Mouse (Mus musculus): ENCODE data around the gene Cebpa. TPM values are rescaled to one million over a fixed set of nuclear protein-coding genes. Genes with fewer than 3 reads are reported as not detected.

Gene Cebpa
- polyA plus RNA-seq, 1 experiment from 2014 or later, result 0.73 TPM

DNA sequence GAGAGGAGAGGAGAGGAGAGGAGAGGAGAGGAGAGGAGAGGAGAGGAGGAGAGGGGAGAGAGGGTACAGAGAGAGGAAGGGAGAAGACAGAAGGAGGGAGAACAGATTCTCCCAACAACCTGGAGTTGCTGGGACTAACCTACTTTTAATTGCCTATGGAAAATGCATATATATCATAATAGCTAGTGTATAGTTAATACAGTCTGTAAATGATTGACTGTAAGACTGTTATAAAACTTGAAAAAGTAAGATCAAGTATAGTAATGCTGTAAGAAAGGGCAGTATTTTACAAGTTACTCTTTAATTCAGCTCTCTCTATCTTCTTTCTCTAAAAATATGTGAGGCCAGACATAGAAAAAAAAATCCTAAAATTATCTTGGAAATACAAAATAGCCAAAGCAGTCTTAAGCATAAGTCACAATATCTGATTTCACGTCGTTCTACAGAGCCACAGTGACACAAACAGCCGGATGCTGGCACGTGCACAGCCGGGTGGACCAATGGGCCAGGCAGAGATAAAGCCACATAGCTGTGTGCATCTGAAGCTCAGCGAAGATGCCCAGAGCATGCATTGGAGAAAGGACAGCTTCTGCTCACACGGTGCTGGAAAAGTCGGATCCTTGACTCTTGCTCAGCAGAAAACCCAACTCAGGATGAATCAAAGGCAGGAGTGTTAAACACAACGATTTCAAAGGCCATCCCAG lies 24.0 kb upstream of the Cebpa start:
- no peaks in the 10 kb centered on the region for H3K27me3 ChIP-seq (ENCODE audit: control insufficient read depth, insufficient read depth, low read length)
- H3K4me1 ChIP-seq (ENCODE audit: control insufficient read depth in 2 of 2, insufficient read depth in 2 of 2, low read length in 2 of 2), result no peaks in the 10 kb centered on the region
- H3K9ac ChIP-seq (ENCODE audit: low read length), result no peak overlapping the region
- no peak overlapping the region for H3K27ac ChIP-seq (replicated peaks in 1 of 2; ENCODE audit: control insufficient read depth in 1 of 2, insufficient read depth in 1 of 2, low read depth in 2 of 2, low read length in 2 of 2)
- WGBS, result 63% methylated on average over 9 of the region's 9 CpGs
- no peak for ATAC-seq (ENCODE audit: insufficient number of reproducible peaks, insufficient read depth, low FRiP score, low read depth)
- H3K36me3 ChIP-seq (ENCODE audit: control insufficient read depth, insufficient read depth, low read length), result no peaks in the 10 kb centered on the region
- H3K4me3 ChIP-seq (ENCODE audit: control insufficient read depth in 1 of 2, insufficient read depth in 1 of 2, low read depth in 1 of 2, low read length in 2 of 2), result no peak overlapping the region
- H3K4me2 ChIP-seq (ENCODE audit: low read length), result no peak overlapping the region
- H3K9me3 ChIP-seq (ENCODE audit: control insufficient read depth, low read length), result no peaks in the 10 kb centered on the region

DNA sequence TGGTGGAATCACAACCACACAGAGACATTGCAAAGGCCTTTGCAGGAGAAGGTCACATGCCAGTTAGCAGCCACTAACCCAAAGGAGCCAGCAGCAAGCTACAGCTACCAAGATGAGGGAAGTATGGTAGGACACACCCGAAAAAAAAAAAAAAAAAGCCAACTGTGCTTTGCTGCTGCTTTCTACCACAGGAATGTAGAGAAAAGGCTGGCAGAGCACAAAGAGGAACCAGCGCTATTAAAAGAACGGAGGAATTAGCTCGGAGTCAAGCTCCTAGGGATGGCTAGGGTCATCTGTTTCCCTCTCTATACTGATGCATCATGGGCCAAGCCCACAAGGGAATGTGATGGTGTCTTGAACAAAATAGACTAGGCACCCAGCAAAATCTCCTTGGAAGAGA lies 20.3 kb upstream of the Cebpa start:
- no peak overlapping the region for H3K27ac ChIP-seq (replicated peaks in 1 of 2; ENCODE audit: control insufficient read depth in 1 of 2, insufficient read depth in 1 of 2, low read depth in 2 of 2, low read length in 2 of 2)
- ATAC-seq (ENCODE audit: insufficient number of reproducible peaks, insufficient read depth, low FRiP score, low read depth), result no peak
- H3K4me2 ChIP-seq (ENCODE audit: low read length), result no peak overlapping the region
- H3K4me3 ChIP-seq (ENCODE audit: control insufficient read depth in 1 of 2, insufficient read depth in 1 of 2, low read depth in 1 of 2, low read length in 2 of 2), result no peak overlapping the region
- no peaks in the 10 kb centered on the region for H3K27me3 ChIP-seq (ENCODE audit: control insufficient read depth, insufficient read depth, low read length)
- no peaks in the 10 kb centered on the region for H3K9me3 ChIP-seq (ENCODE audit: control insufficient read depth, low read length)
- H3K4me1 ChIP-seq (ENCODE audit: control insufficient read depth in 2 of 2, insufficient read depth in 2 of 2, low read length in 2 of 2), result no peaks in the 10 kb centered on the region
- H3K36me3 ChIP-seq (ENCODE audit: control insufficient read depth, insufficient read depth, low read length), result no peaks in the 10 kb centered on the region
- no peak overlapping the region for H3K9ac ChIP-seq (ENCODE audit: low read length)
- 47% methylated on average over 4 of the region's 4 CpGs for WGBS

GRCm38 (mm10) chr7:35099528-35099927 lies 19.6 kb upstream of the Cebpa start:
- H3K27me3 ChIP-seq (ENCODE audit: control insufficient read depth, insufficient read depth, low read length), result no peaks in the 10 kb centered on the region
- no peak overlapping the region for H3K9ac ChIP-seq (ENCODE audit: low read length)
- no peaks in the 10 kb centered on the region for H3K9me3 ChIP-seq (ENCODE audit: control insufficient read depth, low read length)
- H3K36me3 ChIP-seq (ENCODE audit: control insufficient read depth, insufficient read depth, low read length), result no peaks in the 10 kb centered on the region
- no peak overlapping the region for H3K27ac ChIP-seq (replicated peaks in 1 of 2; ENCODE audit: control insufficient read depth in 1 of 2, insufficient read depth in 1 of 2, low read depth in 2 of 2, low read length in 2 of 2)
- WGBS, result 89% methylated on average over 4 of the region's 4 CpGs
- H3K4me2 ChIP-seq (ENCODE audit: low read length), result no peak overlapping the region
- no peaks in the 10 kb centered on the region for H3K4me1 ChIP-seq (ENCODE audit: control insufficient read depth in 2 of 2, insufficient read depth in 2 of 2, low read length in 2 of 2)
- no peak for ATAC-seq (ENCODE audit: insufficient number of reproducible peaks, insufficient read depth, low FRiP score, low read depth)
- H3K4me3 ChIP-seq (ENCODE audit: control insufficient read depth in 1 of 2, insufficient read depth in 1 of 2, low read depth in 1 of 2, low read length in 2 of 2), result no peak overlapping the region

- no peak overlapping the region for H3K4me3 ChIP-seq (ENCODE audit: control insufficient read depth in 1 of 2, insufficient read depth in 1 of 2, low read depth in 1 of 2, low read length in 2 of 2)
- WGBS, result 71% methylated on average over 7 of the region's 7 CpGs
- no peaks in the 10 kb centered on the region for H3K36me3 ChIP-seq (ENCODE audit: control insufficient read depth, insufficient read depth, low read length)
- H3K27ac ChIP-seq (replicated peaks in 1 of 2; ENCODE audit: control insufficient read depth in 1 of 2, insufficient read depth in 1 of 2, low read depth in 2 of 2, low read length in 2 of 2), result no peak overlapping the region
- H3K4me1 ChIP-seq (ENCODE audit: control insufficient read depth in 2 of 2, insufficient read depth in 2 of 2, low read length in 2 of 2), result peaks cover 0 to 6% of the 10 kb centered on the region in 2 experiments; a peak in 2 of 4 replicates
- H3K4me2 ChIP-seq (ENCODE audit: low read length), result no peak overlapping the region
- no peaks in the 10 kb centered on the region for H3K27me3 ChIP-seq (ENCODE audit: control insufficient read depth, insufficient read depth, low read length)
- ATAC-seq (ENCODE audit: insufficient number of reproducible peaks, insufficient read depth, low FRiP score, low read depth), result no peak
- no peaks in the 10 kb centered on the region for H3K9me3 ChIP-seq (ENCODE audit: control insufficient read depth, low read length)
- H3K9ac ChIP-seq (ENCODE audit: low read length), result no peak overlapping the region
These were observed 12.5 kb upstream of the Cebpa start for GRCm38 (mm10) chr7:35106614-35107013.

DNA sequence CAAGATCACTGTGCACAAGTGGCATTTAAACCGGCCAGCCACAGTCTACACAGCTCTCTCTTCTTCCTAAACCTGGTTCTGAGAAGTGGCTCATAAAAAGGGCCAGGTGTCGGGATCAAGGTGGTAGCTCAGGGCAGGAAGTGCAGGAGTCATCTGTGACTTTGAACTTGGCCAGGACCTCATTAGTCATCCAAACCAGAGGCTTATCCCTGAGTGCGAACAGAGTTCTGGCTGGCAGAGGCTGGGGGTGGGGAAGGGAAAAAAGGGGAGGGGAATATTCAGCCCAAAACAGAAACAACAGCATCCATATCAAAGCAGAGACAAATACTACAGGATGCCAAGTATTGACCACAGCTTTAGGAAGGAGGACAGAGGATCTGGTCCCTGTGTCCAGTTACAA lies 11.5 kb upstream of the Cebpa start:
- no peaks in the 10 kb centered on the region for H3K9me3 ChIP-seq (ENCODE audit: control insufficient read depth, low read length)
- H3K4me2 ChIP-seq (ENCODE audit: low read length), result no peak overlapping the region
- H3K27me3 ChIP-seq (ENCODE audit: control insufficient read depth, insufficient read depth, low read length), result no peaks in the 10 kb centered on the region
- no peak overlapping the region for H3K27ac ChIP-seq (replicated peaks in 1 of 2; ENCODE audit: control insufficient read depth in 1 of 2, insufficient read depth in 1 of 2, low read depth in 2 of 2, low read length in 2 of 2)
- no peaks in the 10 kb centered on the region for H3K36me3 ChIP-seq (ENCODE audit: control insufficient read depth, insufficient read depth, low read length)
- H3K9ac ChIP-seq (ENCODE audit: low read length), result no peak overlapping the region
- H3K4me1 ChIP-seq (ENCODE audit: control insufficient read depth in 2 of 2, insufficient read depth in 2 of 2, low read length in 2 of 2), result peaks cover 0 to 6% of the 10 kb centered on the region in 2 experiments; a peak in 2 of 4 replicates
- 17% methylated on average over 3 of the region's 3 CpGs for WGBS
- ATAC-seq (ENCODE audit: insufficient number of reproducible peaks, insufficient read depth, low FRiP score, low read depth), result no peak
- H3K4me3 ChIP-seq (ENCODE audit: control insufficient read depth in 1 of 2, insufficient read depth in 1 of 2, low read depth in 1 of 2, low read length in 2 of 2), result no peak overlapping the region

- ATAC-seq (ENCODE audit: insufficient number of reproducible peaks, insufficient read depth, low FRiP score, low read depth), result no peak
- Histone ChIP-seq H3K9me3 (ENCODE audit: control insufficient read depth, low read length) (no peaks in the 10 kb centered on the region), H3K4me1 (ENCODE audit: control insufficient read depth in 2 of 2, insufficient read depth in 2 of 2, low read length in 2 of 2) (peaks cover 0 to 6% of the 10 kb centered on the region in 2 experiments; a peak in 2 of 4 replicates), H3K4me3 (ENCODE audit: control insufficient read depth in 1 of 2, insufficient read depth in 1 of 2, low read depth in 1 of 2, low read length in 2 of 2) (no peak overlapping the region), H3K9ac (ENCODE audit: low read length) (no peak overlapping the region), H3K4me2 (ENCODE audit: low read length) (no peak overlapping the region), H3K27me3 (ENCODE audit: control insufficient read depth, insufficient read depth, low read length) (no peaks in the 10 kb centered on the region), H3K36me3 (ENCODE audit: control insufficient read depth, insufficient read depth, low read length) (no peaks in the 10 kb centered on the region), H3K27ac (replicated peaks in 1 of 2; ENCODE audit: control insufficient read depth in 1 of 2, insufficient read depth in 1 of 2, low read depth in 2 of 2, low read length in 2 of 2) (no peak overlapping the region)
- WGBS, result 18% methylated on average over 2 of the region's 2 CpGs
These were observed 11.0 kb upstream of the Cebpa start for GRCm38 (mm10) chr7:35108046-35108445.

DNA sequence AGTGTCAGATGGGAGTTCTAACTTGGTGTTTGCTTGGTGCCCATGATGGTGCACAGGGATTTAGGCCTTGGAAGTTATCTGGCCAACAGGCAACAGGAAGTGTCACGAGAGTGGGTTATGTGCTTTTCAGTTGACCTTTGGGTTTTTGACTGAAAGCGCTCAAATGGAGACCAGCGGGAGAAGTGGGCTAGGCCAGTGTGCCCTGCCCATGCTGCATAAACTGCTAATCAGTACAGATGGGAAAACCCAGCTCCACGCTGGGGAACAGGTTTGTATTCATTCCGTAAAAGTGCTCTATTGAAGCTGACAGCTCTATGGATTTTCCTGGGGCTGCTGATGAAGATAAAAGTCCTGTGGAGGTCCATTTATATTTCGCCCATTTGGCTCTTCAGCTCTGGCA lies 10.4 kb upstream of the Cebpa start:
- 71% methylated on average over 6 of the region's 6 CpGs for WGBS
- peaks cover 0 to 6% of the 10 kb centered on the region in 2 experiments; a peak in 2 of 4 replicates for H3K4me1 ChIP-seq (ENCODE audit: control insufficient read depth in 2 of 2, insufficient read depth in 2 of 2, low read length in 2 of 2)
- no peak overlapping the region for H3K4me2 ChIP-seq (ENCODE audit: low read length)
- H3K9me3 ChIP-seq (ENCODE audit: control insufficient read depth, low read length), result no peaks in the 10 kb centered on the region
- H3K36me3 ChIP-seq (ENCODE audit: control insufficient read depth, insufficient read depth, low read length), result no peaks in the 10 kb centered on the region
- H3K27me3 ChIP-seq (ENCODE audit: control insufficient read depth, insufficient read depth, low read length), result no peaks in the 10 kb centered on the region
- ATAC-seq (ENCODE audit: insufficient number of reproducible peaks, insufficient read depth, low FRiP score, low read depth), result no peak
- H3K27ac ChIP-seq (replicated peaks in 1 of 2; ENCODE audit: control insufficient read depth in 1 of 2, insufficient read depth in 1 of 2, low read depth in 2 of 2, low read length in 2 of 2), result no peak overlapping the region
- H3K4me3 ChIP-seq (ENCODE audit: control insufficient read depth in 1 of 2, insufficient read depth in 1 of 2, low read depth in 1 of 2, low read length in 2 of 2), result no peak overlapping the region
- H3K9ac ChIP-seq (ENCODE audit: low read length), result no peak overlapping the region

DNA sequence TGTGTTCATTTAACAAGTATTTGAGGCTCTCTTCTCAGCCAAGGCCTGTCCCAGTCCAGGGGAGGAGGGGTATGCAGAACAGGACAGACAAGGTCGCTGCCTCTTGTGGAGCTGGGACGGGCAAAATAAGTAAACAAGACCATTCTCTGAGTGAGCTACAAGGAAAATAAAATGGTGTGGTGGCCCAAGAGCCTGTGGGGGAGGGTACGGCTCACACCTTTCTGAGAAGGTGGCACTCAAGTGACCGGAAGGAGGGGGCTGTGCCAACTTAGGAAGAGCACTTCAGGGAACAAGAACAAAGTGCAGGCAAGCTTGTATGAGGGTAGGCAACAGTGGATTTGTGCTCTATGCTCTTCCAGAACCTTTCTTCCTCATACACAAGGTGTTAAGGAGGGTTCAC lies 6.0 kb upstream of the Cebpa start:
- Histone ChIP-seq H3K9me3 (ENCODE audit: control insufficient read depth, low read length) (no peaks in the 10 kb centered on the region), H3K4me3 (ENCODE audit: control insufficient read depth in 1 of 2, insufficient read depth in 1 of 2, low read depth in 1 of 2, low read length in 2 of 2) (no peak overlapping the region), H3K27me3 (ENCODE audit: control insufficient read depth, insufficient read depth, low read length) (peaks cover 23% of the 10 kb centered on the region), H3K4me2 (ENCODE audit: low read length) (no peak overlapping the region), H3K36me3 (ENCODE audit: control insufficient read depth, insufficient read depth, low read length) (no peaks in the 10 kb centered on the region), H3K4me1 (ENCODE audit: control insufficient read depth in 2 of 2, insufficient read depth in 2 of 2, low read length in 2 of 2) (no peaks in the 10 kb centered on the region), H3K9ac (ENCODE audit: low read length) (no peak overlapping the region), H3K27ac (replicated peaks in 1 of 2; ENCODE audit: control insufficient read depth in 1 of 2, insufficient read depth in 1 of 2, low read depth in 2 of 2, low read length in 2 of 2) (no peak overlapping the region)
- 67% methylated on average over 4 of the region's 4 CpGs for WGBS
- no peak for ATAC-seq (ENCODE audit: insufficient number of reproducible peaks, insufficient read depth, low FRiP score, low read depth)
